Mouse (Mus musculus): ENCODE measurements around the gene Ccdc85c. TPM values are rescaled to one million over a fixed set of nuclear protein-coding genes. Genes with fewer than 3 reads are reported as not detected.

The Ccdc85c gene
- total and polyA plus RNA-seq, 3 experiments = 27.1 to 43.9 (median 39.2) TPM

DNA sequence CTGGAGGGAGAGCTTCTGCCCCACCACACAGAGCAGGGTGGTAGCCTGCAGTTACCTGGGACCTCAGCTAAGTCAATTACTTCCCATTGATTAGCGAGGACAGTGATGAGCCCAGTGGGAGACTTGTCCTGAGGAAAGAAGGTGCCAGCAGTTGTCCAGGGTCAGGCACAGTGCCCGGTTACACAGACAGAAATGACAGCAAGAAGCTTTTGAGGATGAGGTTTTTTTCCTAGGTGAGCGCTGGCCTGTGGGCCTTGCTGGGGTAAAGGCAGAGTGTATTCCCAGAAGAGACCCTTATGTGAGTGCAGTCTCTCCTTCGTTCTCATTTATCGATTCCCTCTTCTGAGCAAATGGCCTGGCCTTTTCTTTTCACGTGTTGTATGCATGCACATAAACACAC lies 41.4 kb upstream of the Ccdc85c start:
- Histone ChIP-seq H3K36me3 (ENCODE audit: control insufficient read depth, insufficient read depth, low read length) (no peaks in the 10 kb centered on the region), H3K27ac (no peak overlapping the region), H3K9ac (ENCODE audit: low read depth, low read length) (no peak overlapping the region), H3K4me3 (no peak overlapping the region), H3K79me2 (replicated peaks; ENCODE audit: control insufficient read depth, insufficient read depth, low read length) (no peaks in the 10 kb centered on the region), H3K4me1 (ENCODE audit: control insufficient read depth, insufficient read depth, low read length) (no peaks in the 10 kb centered on the region), H3K27me3 (ENCODE audit: control insufficient read depth, insufficient read depth, low read length) (peaks cover 6% of the 10 kb centered on the region; the same call in 1 of the 2 replicates)
- WGBS = 67% methylated on average over 6 of the region's 6 CpGs
- no peak for DNase-seq
- TF ChIP-seq CTCF (IDR thresholded peaks at IDR 0.05) (no peak), EP300 (IDR thresholded peaks at IDR 0.05; ENCODE audit: insufficient read depth, low read depth, low read length) (no peak), POLR2A (IDR thresholded peaks at IDR 0.05; ENCODE audit: insufficient read depth, low read depth, low read length) (no peak)
- intact Hi-C loops (cut with DNase I) = no loop called here

DNA sequence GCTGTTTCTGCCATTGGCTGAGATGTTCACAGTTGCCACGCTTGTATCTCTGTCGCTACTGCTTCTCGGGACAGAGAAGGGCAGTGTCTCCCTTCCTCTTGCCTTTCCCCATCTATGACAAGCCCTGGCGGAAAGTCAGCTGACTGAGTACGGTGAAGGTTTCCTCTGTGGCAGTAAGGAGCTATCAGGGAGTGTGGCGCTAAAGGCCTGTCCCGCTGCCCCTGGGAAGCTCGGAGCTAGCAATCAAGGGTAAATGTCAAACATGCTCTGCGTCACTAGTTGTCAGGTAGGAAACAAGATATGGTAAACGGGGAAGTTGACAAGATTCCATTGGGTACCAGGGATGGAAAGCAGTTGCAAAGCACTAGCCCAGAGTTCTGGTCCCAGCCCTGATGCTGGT lies 40.6 kb upstream of the Ccdc85c start:
- intact Hi-C loops (cut with DNase I) = no loop called here
- Histone ChIP-seq H3K27me3 (ENCODE audit: control insufficient read depth, insufficient read depth, low read length) (peaks cover 6% of the 10 kb centered on the region; the same call in 1 of the 2 replicates), H3K4me1 (ENCODE audit: control insufficient read depth, insufficient read depth, low read length) (no peaks in the 10 kb centered on the region), H3K9ac (ENCODE audit: low read depth, low read length) (no peak overlapping the region), H3K36me3 (ENCODE audit: control insufficient read depth, insufficient read depth, low read length) (no peaks in the 10 kb centered on the region), H3K79me2 (replicated peaks; ENCODE audit: control insufficient read depth, insufficient read depth, low read length) (no peaks in the 10 kb centered on the region), H3K27ac (no peak overlapping the region), H3K4me3 (no peak overlapping the region)
- no peak for DNase-seq
- TF ChIP-seq EP300 (IDR thresholded peaks at IDR 0.05; ENCODE audit: insufficient read depth, low read depth, low read length) (no peak), CTCF (IDR thresholded peaks at IDR 0.05) (no peak), POLR2A (IDR thresholded peaks at IDR 0.05; ENCODE audit: insufficient read depth, low read depth, low read length) (no peak)
- 48% methylated on average over 10 of the region's 10 CpGs for WGBS

DNA sequence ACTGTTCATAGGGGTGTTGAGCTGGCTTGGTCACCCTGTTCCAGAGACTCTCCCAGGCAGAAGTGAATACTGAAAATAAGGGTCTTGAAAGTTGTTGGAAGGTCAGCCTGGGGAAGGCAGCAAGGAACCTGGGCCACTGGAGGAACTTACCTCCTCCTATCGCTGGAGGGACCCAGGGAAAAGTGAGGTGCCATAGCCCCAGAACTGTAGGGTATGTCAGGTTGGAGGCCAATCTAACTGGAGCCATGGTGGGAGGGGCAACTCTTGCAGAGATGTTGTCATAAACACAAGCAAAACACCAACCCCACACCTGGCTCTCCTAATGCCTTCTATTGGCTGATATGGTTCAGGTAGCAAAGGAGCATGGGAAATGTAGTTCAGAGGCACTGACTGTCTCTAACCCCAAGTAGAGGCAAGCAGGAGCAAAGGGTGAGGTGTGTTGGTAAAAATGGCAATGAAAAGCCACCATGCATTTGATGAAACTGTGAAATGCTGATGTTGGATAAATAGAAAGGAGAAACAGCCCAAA lies 38.1 kb upstream of the Ccdc85c start:
- whole genome bisulfite sequencing = 86% methylated on average over 1 of the region's 1 CpGs
- TF ChIP-seq POLR2A (IDR thresholded peaks at IDR 0.05; ENCODE audit: insufficient read depth, low read depth, low read length) = no peak
- TF ChIP-seq CTCF (IDR thresholded peaks at IDR 0.05) = no peak
- TF ChIP-seq EP300 (IDR thresholded peaks at IDR 0.05; ENCODE audit: insufficient read depth, low read depth, low read length) = no peak

DNA sequence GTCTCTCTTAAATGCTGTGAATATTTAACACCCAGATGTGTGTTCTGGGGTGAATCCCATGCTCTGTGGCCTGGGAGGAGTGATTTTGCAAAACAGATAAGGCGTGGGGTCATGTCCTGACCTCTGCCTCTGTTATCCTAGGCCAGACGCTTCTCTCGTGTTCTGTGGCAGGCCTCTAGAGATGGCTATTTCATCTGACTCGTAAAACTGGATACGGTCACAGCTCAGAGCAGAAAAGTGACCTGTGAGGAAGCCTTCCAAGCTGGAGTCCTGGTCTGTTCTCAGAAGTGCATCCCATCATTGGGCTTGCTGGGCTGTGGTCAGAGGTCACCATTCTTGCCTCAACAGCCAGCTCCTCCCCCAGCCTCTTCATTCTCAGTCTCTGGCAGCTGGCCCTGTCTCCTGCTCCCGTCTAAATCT lies 37.2 kb upstream of the Ccdc85c start:
- 70% methylated on average over 6 of the region's 6 CpGs for WGBS
- no peaks in the 10 kb centered on the region for H3K27me3 ChIP-seq (ENCODE audit: control insufficient read depth, insufficient read depth, low read length)
- H3K79me2 ChIP-seq (replicated peaks; ENCODE audit: control insufficient read depth, insufficient read depth, low read length) = no peaks in the 10 kb centered on the region
- peaks cover 14% of the 10 kb centered on the region for H3K4me1 ChIP-seq (ENCODE audit: control insufficient read depth, insufficient read depth, low read length)
- H3K27ac ChIP-seq = no peak overlapping the region
- no peak overlapping the region for H3K9ac ChIP-seq (ENCODE audit: low read depth, low read length)
- no peak for DNase-seq
- intact Hi-C loops (cut with DNase I) = no loop called here
- no peaks in the 10 kb centered on the region for H3K36me3 ChIP-seq (ENCODE audit: control insufficient read depth, insufficient read depth, low read length)
- H3K4me3 ChIP-seq = no peak overlapping the region
- no peak for TF ChIP-seq EP300 (IDR thresholded peaks at IDR 0.05; ENCODE audit: insufficient read depth, low read depth, low read length)
- no peak for TF ChIP-seq CTCF (IDR thresholded peaks at IDR 0.05)

More for the DNA sequence above, 38.1 kb upstream of the Ccdc85c start:
- Histone ChIP-seq H3K4me3 (no peak overlapping the region), H3K9ac (ENCODE audit: low read depth, low read length) (no peak overlapping the region), H3K36me3 (ENCODE audit: control insufficient read depth, insufficient read depth, low read length) (no peaks in the 10 kb centered on the region), H3K79me2 (replicated peaks; ENCODE audit: control insufficient read depth, insufficient read depth, low read length) (no peaks in the 10 kb centered on the region), H3K27me3 (ENCODE audit: control insufficient read depth, insufficient read depth, low read length) (peaks cover 3% of the 10 kb centered on the region; the same call in 1 of the 2 replicates), H3K27ac (no peak overlapping the region), H3K4me1 (ENCODE audit: control insufficient read depth, insufficient read depth, low read length) (peaks cover 14% of the 10 kb centered on the region)
- intact Hi-C loops (cut with DNase I) = no loop called here
- no peak for DNase-seq

DNA sequence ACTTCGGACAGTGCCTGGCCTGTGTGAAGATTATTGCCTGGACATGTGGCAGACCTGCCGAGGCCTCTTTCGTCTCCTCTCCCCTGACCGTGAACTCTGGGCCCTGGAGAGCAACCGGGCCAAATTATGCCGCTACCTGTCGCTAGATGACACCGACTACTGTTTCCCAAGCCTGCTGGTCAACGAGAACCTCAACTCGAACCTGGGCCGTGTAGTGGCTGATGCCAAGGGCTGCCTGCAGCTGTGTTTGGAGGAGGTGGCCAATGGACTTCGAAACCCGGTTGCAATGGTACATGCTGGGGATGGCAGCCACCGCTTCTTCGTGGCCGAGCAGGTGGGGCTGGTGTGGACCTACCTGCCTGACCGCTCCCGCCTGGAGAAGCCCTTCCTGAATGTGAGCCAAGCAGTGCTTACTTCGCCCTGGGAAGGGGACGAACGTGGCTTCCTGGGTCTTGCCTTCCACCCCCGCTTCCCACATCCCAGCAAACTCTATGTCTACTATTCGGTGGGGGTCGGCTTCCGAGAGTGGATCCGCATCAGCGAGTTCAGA lies 36.6 kb upstream of the Ccdc85c start:
- intact Hi-C loops (cut with DNase I) = no loop called here
- H3K36me3 ChIP-seq (ENCODE audit: control insufficient read depth, insufficient read depth, low read length) = no peaks in the 10 kb centered on the region
- H3K27ac ChIP-seq = no peak overlapping the region
- no peak for TF ChIP-seq POLR2A (IDR thresholded peaks at IDR 0.05; ENCODE audit: insufficient read depth, low read depth, low read length)
- no peak for TF ChIP-seq EP300 (IDR thresholded peaks at IDR 0.05; ENCODE audit: insufficient read depth, low read depth, low read length)
- TF ChIP-seq CTCF (IDR thresholded peaks at IDR 0.05) = no peak
- no peaks in the 10 kb centered on the region for H3K27me3 ChIP-seq (ENCODE audit: control insufficient read depth, insufficient read depth, low read length)
- H3K4me1 ChIP-seq (ENCODE audit: control insufficient read depth, insufficient read depth, low read length) = peaks cover 14% of the 10 kb centered on the region
- WGBS = 94% methylated on average over 27 of the region's 27 CpGs
- DNase-seq = no peak
- no peaks in the 10 kb centered on the region for H3K79me2 ChIP-seq (replicated peaks; ENCODE audit: control insufficient read depth, insufficient read depth, low read length)
- H3K9ac ChIP-seq (ENCODE audit: low read depth, low read length) = no peak overlapping the region
- H3K4me3 ChIP-seq = no peak overlapping the region

DNA sequence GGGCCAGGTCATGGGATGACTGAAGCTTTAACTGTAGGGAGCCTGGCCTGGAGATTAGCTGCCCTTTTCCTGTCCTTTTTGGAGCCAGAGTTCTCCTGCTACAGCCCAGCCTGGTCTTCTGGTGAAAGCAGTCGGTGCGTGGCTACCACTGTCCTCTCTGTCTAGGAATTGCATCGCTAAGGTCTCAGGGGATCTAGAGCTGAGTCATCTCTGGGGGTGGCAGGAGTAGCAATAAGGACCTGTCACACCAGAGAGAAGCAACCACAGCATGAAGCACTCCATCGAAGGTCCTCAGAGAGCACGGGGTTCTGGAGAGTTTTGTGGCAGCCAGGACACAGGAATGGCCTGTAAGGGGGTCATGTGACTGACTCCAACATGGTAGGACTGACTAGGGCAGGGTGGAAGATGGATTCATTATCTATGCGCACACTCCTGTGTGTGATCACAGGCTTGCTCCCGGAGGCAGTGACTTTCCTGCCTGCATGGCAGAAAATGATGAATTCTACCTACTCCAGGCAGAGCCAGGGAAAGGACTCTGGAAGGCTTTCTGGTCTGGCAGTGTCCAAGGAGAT lies 35.3 kb upstream of the Ccdc85c start:
- H3K27me3 ChIP-seq (ENCODE audit: control insufficient read depth, insufficient read depth, low read length) = no peaks in the 10 kb centered on the region
- no peak overlapping the region for H3K27ac ChIP-seq
- TF ChIP-seq CTCF (IDR thresholded peaks at IDR 0.05) (no peak), POLR2A (IDR thresholded peaks at IDR 0.05; ENCODE audit: insufficient read depth, low read depth, low read length) (no peak), EP300 (IDR thresholded peaks at IDR 0.05; ENCODE audit: insufficient read depth, low read depth, low read length) (no peak)
- H3K79me2 ChIP-seq (replicated peaks; ENCODE audit: control insufficient read depth, insufficient read depth, low read length) = no peaks in the 10 kb centered on the region
- intact Hi-C loops (cut with DNase I) = no loop called here
- WGBS = 64% methylated on average over 7 of the region's 7 CpGs
- H3K4me3 ChIP-seq = no peak overlapping the region
- no peak for DNase-seq
- no peaks in the 10 kb centered on the region for H3K36me3 ChIP-seq (ENCODE audit: control insufficient read depth, insufficient read depth, low read length)
- peaks cover 17% of the 10 kb centered on the region for H3K4me1 ChIP-seq (ENCODE audit: control insufficient read depth, insufficient read depth, low read length)
- H3K9ac ChIP-seq (ENCODE audit: low read depth, low read length) = no peak overlapping the region

Data from heart, adult 2 months (tissue).